Mouse (Mus musculus): ENCODE data around the gene Ms4a7. TPM values are rescaled to one million over a fixed set of nuclear protein-coding genes. Genes with fewer than 3 reads are reported as not detected.

Gene Ms4a7
- polyA plus RNA-seq, 1 experiment from 2014 or later = 12.6 TPM

DNA sequence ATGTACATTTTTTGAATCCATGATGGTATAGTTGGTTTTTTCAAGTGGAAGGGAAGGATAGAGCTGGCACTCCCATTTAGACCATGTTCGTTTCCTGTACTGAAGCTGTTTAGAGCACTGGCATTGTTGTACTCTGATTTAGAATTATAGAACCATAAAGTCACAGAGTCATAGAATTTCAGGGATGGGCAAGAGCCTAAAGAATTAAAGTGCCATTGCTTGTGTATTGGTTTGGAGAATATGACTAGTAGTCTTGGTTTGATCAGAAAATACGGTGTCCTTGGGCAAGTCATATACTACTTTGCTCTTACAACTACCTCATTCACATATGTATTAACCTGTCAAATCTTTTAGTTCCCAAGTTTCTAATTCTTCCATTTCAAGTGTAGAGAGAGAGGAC is 52.2 kb downstream of the Ms4a7 start, which contains the start of gene Ms4a5:
Gene Ms4a5 (minus strand): TSS at position 101 of the 400 bp plus-strand sequence.
- no peak for DNase-seq (ENCODE audit: low spot score)
- no peaks in the 10 kb centered on the region for H3K9me3 ChIP-seq (ENCODE audit: low read length)
- 83% methylated on average over 2 of the region's 2 CpGs for WGBS
- H3K4me1 ChIP-seq (ENCODE audit: insufficient read depth, low read depth, low read length) = no peaks in the 10 kb centered on the region
- TF ChIP-seq EP300 (IDR thresholded peaks at IDR 0.05) = no peak
- no peak for TF ChIP-seq CTCF (IDR thresholded peaks at IDR 0.05)
- H3K27ac ChIP-seq (ENCODE audit: low read length) = no peak within 1 kb of the TSS
- H3K36me3 ChIP-seq (ENCODE audit: insufficient read depth, low read length) = no peaks in the 10 kb centered on the region
- no peak for ATAC-seq
- no peak within 1 kb of the TSS for H3K9ac ChIP-seq (replicated peaks; ENCODE audit: low read depth)
- H3K4me2 ChIP-seq (replicated peaks; ENCODE audit: low read depth, low read length) = no peak within 1 kb of the TSS
- no peaks in the 10 kb centered on the region for H3K27me3 ChIP-seq (replicated peaks; ENCODE audit: insufficient read depth, low read length)
- no peak within 1 kb of the TSS for H3K4me3 ChIP-seq (ENCODE audit: low read depth, low read length)

DNA sequence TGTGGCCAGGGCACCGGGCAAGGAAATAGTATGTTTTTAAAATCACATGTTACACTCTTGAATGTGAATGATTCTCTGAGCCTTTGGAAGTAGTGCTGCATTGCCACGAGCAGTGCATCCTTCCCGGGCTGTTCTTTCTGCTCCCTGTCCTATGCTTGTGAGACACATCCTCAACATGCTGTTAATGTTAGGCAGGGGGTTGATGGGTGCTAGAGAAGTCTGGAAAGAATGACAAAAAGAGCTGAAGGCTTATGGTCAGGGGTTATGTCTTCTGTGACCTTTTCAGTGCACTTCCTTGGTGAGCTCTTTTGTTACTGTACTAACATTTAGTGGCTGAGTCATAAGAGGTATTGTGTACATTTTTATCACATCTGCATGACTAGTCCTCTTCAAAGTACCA is 55.7 kb downstream of the Ms4a7 start:
- TF ChIP-seq CTCF (IDR thresholded peaks at IDR 0.05) = no peak
- TF ChIP-seq EP300 (IDR thresholded peaks at IDR 0.05) = no peak
- Histone ChIP-seq H3K27ac (ENCODE audit: low read length) (no peak overlapping the region), H3K4me3 (ENCODE audit: low read depth, low read length) (no peak overlapping the region), H3K9me3 (ENCODE audit: low read length) (no peaks in the 10 kb centered on the region), H3K4me2 (replicated peaks; ENCODE audit: low read depth, low read length) (no peak overlapping the region), H3K36me3 (ENCODE audit: insufficient read depth, low read length) (no peaks in the 10 kb centered on the region), H3K4me1 (ENCODE audit: insufficient read depth, low read depth, low read length) (no peaks in the 10 kb centered on the region), H3K27me3 (replicated peaks; ENCODE audit: insufficient read depth, low read length) (no peaks in the 10 kb centered on the region), H3K9ac (replicated peaks; ENCODE audit: low read depth) (no peak overlapping the region)
- ATAC-seq (no peak), DNase-seq (ENCODE audit: low spot score) (no peak)
- 90% methylated on average over 3 of the region's 3 CpGs for WGBS

DNA sequence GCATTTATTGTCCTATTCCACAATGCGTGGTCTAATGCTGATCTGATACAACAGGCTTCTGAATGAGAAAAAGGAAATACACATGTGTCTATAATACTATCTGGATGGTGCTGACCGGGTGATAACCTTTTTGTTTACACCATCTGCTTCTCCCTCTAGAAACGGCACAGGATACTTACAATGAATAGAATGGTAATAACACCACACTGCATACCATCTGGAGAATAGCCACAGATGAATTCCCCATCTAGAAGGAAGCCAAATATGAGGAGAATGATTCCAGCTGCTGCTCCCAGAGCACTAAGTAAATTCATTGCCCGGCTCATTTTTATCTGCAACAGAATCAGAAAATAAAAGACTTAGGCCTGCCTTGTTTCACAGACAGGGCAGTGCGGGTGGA is 59.5 kb downstream of the Ms4a7 start:
- Histone ChIP-seq H3K9ac (replicated peaks; ENCODE audit: low read depth) (no peak overlapping the region), H3K4me1 (ENCODE audit: insufficient read depth, low read depth, low read length) (no peaks in the 10 kb centered on the region), H3K27me3 (replicated peaks; ENCODE audit: insufficient read depth, low read length) (no peaks in the 10 kb centered on the region), H3K4me2 (replicated peaks; ENCODE audit: low read depth, low read length) (no peak overlapping the region), H3K4me3 (ENCODE audit: low read depth, low read length) (no peak overlapping the region), H3K36me3 (ENCODE audit: insufficient read depth, low read length) (no peaks in the 10 kb centered on the region), H3K27ac (ENCODE audit: low read length) (no peak overlapping the region), H3K9me3 (ENCODE audit: low read length) (no peaks in the 10 kb centered on the region)
- DNase-seq (ENCODE audit: low spot score) (peak; percentile 14), ATAC-seq (no peak)
- 23% methylated on average over 5 of the region's 5 CpGs for WGBS
- TF ChIP-seq CTCF (IDR thresholded peaks at IDR 0.05) = no peak
- TF ChIP-seq EP300 (IDR thresholded peaks at IDR 0.05) = no peak

Other genes with a start within 250 kb of the Ms4a7 start
- not detected in 2 replicates for gene 1700017D01Rik, start 205.3 kb downstream of the Ms4a7 start, polyA plus RNA-seq (2015; fragmentation: Nextera tagmentation; extraction: Ambion mirVana)
- gene 1700025F22Rik, start 170.8 kb downstream of the Ms4a7 start, polyA plus RNA-seq (2015; fragmentation: Nextera tagmentation; extraction: Ambion mirVana) = not detected in 2 replicates
- not detected in 2 replicates for gene Ms4a13, start 139.4 kb downstream of the Ms4a7 start, polyA plus RNA-seq (2015; fragmentation: Nextera tagmentation; extraction: Ambion mirVana)
- gene Ms4a12, start 103.7 kb downstream of the Ms4a7 start, polyA plus RNA-seq (2015; fragmentation: Nextera tagmentation; extraction: Ambion mirVana) = not detected in 2 replicates
- gene Ms4a1, start 69.9 kb downstream of the Ms4a7 start, polyA plus RNA-seq (2015; fragmentation: Nextera tagmentation; extraction: Ambion mirVana) = 0.91 and 1.6 TPM in 2 replicates
- gene Ms4a5, start 52.3 kb downstream of the Ms4a7 start, polyA plus RNA-seq (2015; fragmentation: Nextera tagmentation; extraction: Ambion mirVana) = not detected in 2 replicates
- gene Ms4a14, start 21.7 kb downstream of the Ms4a7 start, polyA plus RNA-seq (2015; fragmentation: Nextera tagmentation; extraction: Ambion mirVana) = 0.05 and 0.07 TPM in 2 replicates
- gene Ms4a4a, start 39.4 kb upstream of the Ms4a7 start, polyA plus RNA-seq (2015; fragmentation: Nextera tagmentation; extraction: Ambion mirVana) = 5.6 and 6.6 TPM in 2 replicates
- gene Ms4a4c, start 68.6 kb upstream of the Ms4a7 start, polyA plus RNA-seq (2015; fragmentation: Nextera tagmentation; extraction: Ambion mirVana) = 1.1 and 1.2 TPM in 2 replicates
- gene Ms4a4b, start 107.4 kb upstream of the Ms4a7 start, polyA plus RNA-seq (2015; fragmentation: Nextera tagmentation; extraction: Ambion mirVana) = 1.7 and 2.4 TPM in 2 replicates
- gene Ms4a6c, start 133.2 kb upstream of the Ms4a7 start, polyA plus RNA-seq (2015; fragmentation: Nextera tagmentation; extraction: Ambion mirVana) = 10.8 and 12.6 TPM in 2 replicates
- 0.14 and 0.20 TPM in 2 replicates for gene Gm8369, start 149.8 kb upstream of the Ms4a7 start, polyA plus RNA-seq (2015; fragmentation: Nextera tagmentation; extraction: Ambion mirVana)
- gene Ms4a6b, start 180.4 kb upstream of the Ms4a7 start, polyA plus RNA-seq (2015; fragmentation: Nextera tagmentation; extraction: Ambion mirVana) = 5.2 and 7.1 TPM in 2 replicates
- gene Ms4a4d, start 200.7 kb upstream of the Ms4a7 start, polyA plus RNA-seq (2015; fragmentation: Nextera tagmentation; extraction: Ambion mirVana) = 3.8 and 4.3 TPM in 2 replicates